Comparison of ENCODE assay signal across 8 mouse cellular contexts in the genomic region with DNA sequence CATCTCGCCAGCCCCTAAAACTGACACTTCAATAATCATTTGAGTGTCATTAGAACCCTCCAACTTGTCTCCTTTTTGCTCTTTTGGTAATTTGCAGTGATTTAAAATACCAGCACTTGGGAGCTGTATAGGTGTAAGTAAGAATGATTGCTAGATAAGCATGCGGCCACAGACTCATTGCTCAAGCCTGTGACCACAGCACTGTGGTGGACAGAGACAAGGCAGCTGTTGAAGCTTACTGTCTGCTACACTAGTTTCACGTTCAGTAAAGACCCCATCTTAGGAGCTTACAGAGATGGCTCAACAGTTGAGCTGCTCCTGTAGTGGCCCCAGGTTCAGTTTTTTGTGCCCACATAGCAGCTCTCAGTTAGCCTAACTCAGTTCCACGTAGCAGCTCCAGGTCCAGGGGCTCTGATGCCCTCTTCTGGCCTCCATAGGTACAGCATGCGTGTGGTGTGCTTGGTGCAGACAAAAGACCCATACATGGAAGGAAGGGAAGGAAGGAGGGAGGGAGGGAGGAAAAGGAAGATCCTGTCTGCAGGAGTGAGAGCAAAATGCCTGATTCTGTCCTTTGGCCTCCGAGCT. TPM values are rescaled to one million over a fixed set of nuclear protein-coding genes. Genes with fewer than 3 reads are reported as not detected.
A peak's percentile ranks its signal among the peaks of the same experiment; 100 is the strongest.
DNase-seq lines count a peak whose midpoint lies in the region; ATAC-seq and TF ChIP-seq lines count a peak whose summit lies in the region.

No protein-coding gene starts in this region.

- no peak overlapping the region for H3K4me2 ChIP-seq in CH12.LX (ENCODE audit: insufficient read depth, low read depth, poor library complexity, severe bottlenecking)
- no peak overlapping the region for H3K4me2 ChIP-seq in liver, postnatal 0 days (ENCODE audit: low read depth, low read length)
- no peak overlapping the region for H3K4me2 ChIP-seq in neural tube, embryonic 14.5 days (ENCODE audit: low read depth, low read length)

- no peak for TF ChIP-seq POLR2A in CH12.LX (IDR thresholded peaks at IDR 0.05; ENCODE audit: low read depth, low read length)
- no peak for TF ChIP-seq POLR2A in kidney, adult 2 months (IDR thresholded peaks at IDR 0.05; ENCODE audit: low read depth, low read length)

- no peaks in the 10 kb centered on the region for H3K4me1 ChIP-seq in CH12.LX (ENCODE audit: control insufficient read depth in 1 of 2, insufficient read depth in 2 of 2)
- H3K4me1 ChIP-seq in kidney, adult 2 months (ENCODE audit: control insufficient read depth, insufficient read depth, low read length), result no peaks in the 10 kb centered on the region
- H3K4me1 ChIP-seq in liver, postnatal 0 days (ENCODE audit: insufficient read depth), result no peaks in the 10 kb centered on the region
- H3K4me1 ChIP-seq in neural tube, embryonic 14.5 days (ENCODE audit: control insufficient read depth, insufficient read depth, low read length), result no peaks in the 10 kb centered on the region

- H3K36me3 ChIP-seq in CH12.LX (replicated peaks in 1 of 2; ENCODE audit: control insufficient read depth in 1 of 2, insufficient read depth in 1 of 2, low read length in 1 of 2), result peaks cover 68 to 93% of the 10 kb centered on the region in 2 experiments
- H3K36me3 ChIP-seq in kidney, adult 2 months (ENCODE audit: control insufficient read depth, insufficient read depth, low read length), result peaks cover 4% of the 10 kb centered on the region
- H3K36me3 ChIP-seq in liver, postnatal 0 days (replicated peaks; ENCODE audit: insufficient read depth, low read length), result peaks cover 69% of the 10 kb centered on the region
- peaks cover 52% of the 10 kb centered on the region for H3K36me3 ChIP-seq in neural tube, embryonic 14.5 days (ENCODE audit: control insufficient read depth, insufficient read depth, low read length)

- no peaks in the 10 kb centered on the region for H3K9me3 ChIP-seq in CH12.LX (replicated peaks; ENCODE audit: low read length)
- no peaks in the 10 kb centered on the region for H3K9me3 ChIP-seq in liver, postnatal 0 days (ENCODE audit: low read length)
- no peaks in the 10 kb centered on the region for H3K9me3 ChIP-seq in neural tube, embryonic 14.5 days (ENCODE audit: control insufficient read depth, low read length)

- in situ Hi-C loops in CH12.LX (cut with MboI; ENCODE audit: low pct_ligation_motif_present, low pct_unique_long_range_greater_than_20kb, low sequenced_read_pairs), result no loop called here

- H3K4me3 ChIP-seq in CH12.LX (replicated peaks in 1 of 3; ENCODE audit: low read depth in 2 of 3, low read length in 2 of 3, poor library complexity in 1 of 3), result no peak overlapping the region
- no peak overlapping the region for H3K4me3 ChIP-seq in gastrocnemius, adult 2 months
- no peak overlapping the region for H3K4me3 ChIP-seq in kidney, adult 2 months (ENCODE audit: insufficient read depth, low read depth, low read length)
- H3K4me3 ChIP-seq in liver, postnatal 0 days (ENCODE audit: low read depth, low read length), result no peak overlapping the region
- no peak overlapping the region for H3K4me3 ChIP-seq in neural tube, embryonic 14.5 days (ENCODE audit: low read depth, low read length)

- no peak overlapping the region for H3K9ac ChIP-seq in CH12.LX (ENCODE audit: insufficient read depth, low read depth)
- no peak overlapping the region for H3K9ac ChIP-seq in liver, postnatal 0 days (replicated peaks)
- no peak overlapping the region for H3K9ac ChIP-seq in neural tube, embryonic 14.5 days (replicated peaks; ENCODE audit: low read depth, low read length)

- peak; percentile 36 for ATAC-seq in activated CD4-positive, CD25-positive, alpha-beta regulatory T cell, adult 4 months
- ATAC-seq in liver, postnatal 0 days, result peak; percentile 61
- peak; percentile 86 for ATAC-seq in neural tube, embryonic 14.5 days (ENCODE audit: low read depth)

- no peaks in the 10 kb centered on the region for H3K27me3 ChIP-seq in CH12.LX (replicated peaks)
- H3K27me3 ChIP-seq in kidney, adult 2 months (replicated peaks; ENCODE audit: control insufficient read depth, insufficient read depth, low read length), result no peaks in the 10 kb centered on the region
- no peaks in the 10 kb centered on the region for H3K27me3 ChIP-seq in liver, postnatal 0 days (ENCODE audit: insufficient read depth, low read length)
- H3K27me3 ChIP-seq in neural tube, embryonic 14.5 days (ENCODE audit: control insufficient read depth, insufficient read depth, low read length), result no peaks in the 10 kb centered on the region

- TF ChIP-seq CTCF in CH12.LX (conservative IDR thresholded peaks at IDR 0.05 in 1 of 2, IDR thresholded peaks at IDR 0.05 in 1 of 2; ENCODE audit: low read depth in 2 of 2, low read length in 2 of 2), result peak; percentile 34 to 66; a peak in 3 of 4 replicates
- TF ChIP-seq CTCF in gastrocnemius, adult 2 months (IDR thresholded peaks at IDR 0.05), result peak; percentile 79
- TF ChIP-seq CTCF in kidney, adult 2 months (conservative IDR thresholded peaks at IDR 0.05; ENCODE audit: insufficient read depth, insufficient read length, low read depth, low read length), result peak; percentile 81
- peak; percentile 84 for TF ChIP-seq CTCF in liver, postnatal 0 days (IDR thresholded peaks at IDR 0.05; ENCODE audit: low read depth)

- TF ChIP-seq RAD21 in CH12.LX (IDR thresholded peaks at IDR 0.05; ENCODE audit: low read depth, low read length), result peak; percentile 49

- H3K79me2 ChIP-seq in CH12.LX (replicated peaks; ENCODE audit: control insufficient read depth, extremely low read depth, insufficient read depth, poor library complexity, severe bottlenecking), result no peaks in the 10 kb centered on the region

- no peak overlapping the region for H3K27ac ChIP-seq in CH12.LX (ENCODE audit: insufficient read depth, low read depth)
- H3K27ac ChIP-seq in gastrocnemius, adult 2 months, result no peak overlapping the region
- no peak overlapping the region for H3K27ac ChIP-seq in kidney, adult 2 months (ENCODE audit: insufficient read depth, low read depth, low read length)
- H3K27ac ChIP-seq in liver, postnatal 0 days (ENCODE audit: low read depth), result no peak overlapping the region
- H3K27ac ChIP-seq in neural tube, embryonic 14.5 days (ENCODE audit: low read depth, low read length), result no peak overlapping the region; the same call in 1 of the 2 replicates

- 58% methylated on average over 6 of the region's 6 CpGs for WGBS in kidney, adult 2 months
- 48% methylated on average over 6 of the region's 6 CpGs for WGBS in liver, postnatal 0 days (ENCODE audit: insufficient replicate concordance)
- 53% methylated on average over 6 of the region's 6 CpGs for WGBS in neural tube, embryonic 14.5 days

- dilution Hi-C loops in CH12.LX (cut with MboI; ENCODE audit: extremely low pct_ligation_motif_present, extremely low pct_unique_long_range_greater_than_20kb, low sequenced_read_pairs), result no loop called here

- peak; percentile 51 for DNase-seq in CH12.LX (ENCODE audit: extremely low read depth)
- peak; percentile 58 to 74 for DNase-seq in cerebellum, postnatal 4 days (ENCODE audit: low spot score in 2 of 2)
- DNase-seq in gastrocnemius, adult 2 months, result peak; percentile 59
- DNase-seq in kidney, adult 2 months, result peak; percentile 68
- DNase-seq in liver, postnatal 0 days, result peak; percentile 74
- peak; percentile 73 for DNase-seq in thymus, postnatal 4 days

- intact Hi-C loops in gastrocnemius, adult 2 months (cut with DNase I), result loop anchor here (5.0 kb wide), 1 partner anchor 96 kb away; no protein-coding TSS in a partner anchor

- TF ChIP-seq EP300 in CH12.LX (IDR thresholded peaks at IDR 0.05; ENCODE audit: low read length), result no peak
- no peak for TF ChIP-seq EP300 in liver, postnatal 0 days (IDR thresholded peaks at IDR 0.05; ENCODE audit: low read depth)

TF ChIP-seq in CH12.LX, 34 proteins besides CTCF, POLR2A, EP300 and RAD21:
- TF ChIP-seq MXI1 (IDR thresholded peaks at IDR 0.05; ENCODE audit: low read depth, low read length), result no peak
- TF ChIP-seq GABPA (IDR thresholded peaks at IDR 0.05; ENCODE audit: insufficient replicate concordance, low read depth, low read length), result no peak
- peak; percentile 53 for TF ChIP-seq SMC3 (IDR thresholded peaks at IDR 0.05; ENCODE audit: low read depth, low read length)

RNA-seq across cellular contexts. Expression of a gene that starts 24.0 kb away (rescaled TPM):
- total RNA-seq in CH12.LX (2012; rRNA removed) (3.2 and 3.7 TPM in 2 replicates), CH12.LX (2014; rRNA removed) (not detected in 2 replicates)
- 0.27 and 0.54 TPM in 2 replicates for polyA plus RNA-seq in CH12.LX (2012; ENCODE audit: insufficient read length, low read depth)
- 10 to 100 TPM; 21.3 to 26.2 TPM for polyA plus RNA-seq in activated CD4-positive, CD25-positive, alpha-beta regulatory T cell, adult 4 months (2017; shearing (Covaris generic))
- 10 to 100 TPM in 1 of 2 experiments, 1 to 10 TPM in 1; 6.7 to 10.8 TPM for total RNA-seq in gastrocnemius, adult 2 months (2021)
- polyA plus RNA-seq in kidney, adult 2 months (2012; rRNA removed), result 280 and 340 TPM in 2 replicates
- polyA plus RNA-seq in liver, postnatal 0 days (2015; fragmentation: Nextera tagmentation; extraction: Ambion mirVana), result 28.1 and 32.7 TPM in 2 replicates
- polyA plus RNA-seq in neural tube, embryonic 14.5 days (2014; fragmentation: Nextera tagmentation; extraction: Ambion mirVana), result 1,430 and 1,628 TPM in 2 replicates

RNA-seq across cellular contexts. Expression of a gene that starts 29.8 kb away (rescaled TPM):
- total RNA-seq in CH12.LX (2012; rRNA removed) (37.4 and 55.0 TPM in 2 replicates), CH12.LX (2014; rRNA removed) (21.8 and 23.3 TPM in 2 replicates)
- polyA plus RNA-seq in CH12.LX (2012; ENCODE audit: insufficient read length, low read depth), result 34.1 and 35.5 TPM in 2 replicates
- 1 to 10 TPM; 2.7 to 4.3 TPM for polyA plus RNA-seq in activated CD4-positive, CD25-positive, alpha-beta regulatory T cell, adult 4 months (2017; shearing (Covaris generic))
- total RNA-seq in gastrocnemius, adult 2 months (2021), result 1 to 10 TPM; 3.1 to 3.8 TPM
- 12.4 and 16.9 TPM in 2 replicates for polyA plus RNA-seq in kidney, adult 2 months (2012; rRNA removed)
- 4.3 and 5.7 TPM in 2 replicates for polyA plus RNA-seq in liver, postnatal 0 days (2015; fragmentation: Nextera tagmentation; extraction: Ambion mirVana)
- 4.3 and 5.0 TPM in 2 replicates for polyA plus RNA-seq in neural tube, embryonic 14.5 days (2014; fragmentation: Nextera tagmentation; extraction: Ambion mirVana)

Comparison
In these comparisons a context has a peak if more than half of its experiments do, and no peak if none do; other contexts are left out.
1. ATAC-seq: peak in every context shown above with its lines; median percentile 86 in neural tube, embryonic 14.5 days; 61 in liver, postnatal 0 days; 36 in activated CD4-positive, CD25-positive, alpha-beta regulatory T cell, adult 4 months.
2. RNA of a gene that starts 24.0 kb away (polyA plus RNA-seq): 1,430 to 1,628 TPM in neural tube, embryonic 14.5 days, 280 to 340 TPM in kidney, adult 2 months, 28.1 to 32.7 TPM in liver, postnatal 0 days and 21.3 to 26.2 TPM in activated CD4-positive, CD25-positive, alpha-beta regulatory T cell, adult 4 months; 0.27 to 0.54 TPM in CH12.LX; every median in the first group is over 10 times any median in the second.
3. Peak in every context shown above with its lines, with median percentiles within 50 percentile points of each other: DNase-seq and CTCF ChIP-seq.